Mouse (Mus musculus) limb, embryonic 15.5 days (tissue): ENCODE measurements around the gene Qrich2. TPM values are rescaled to one million over a fixed set of nuclear protein-coding genes. Genes with fewer than 3 reads are reported as not detected.
A peak's percentile ranks its signal among the peaks of the same experiment; 100 is the strongest.

Experiments
- ATAC-seq: fragments of 200-750 bp; cut with Nextera tagmentation; 2 replicates; pipeline ENCODE4 v1.8.0; 2017; ENCODE audit warnings: low read depth, moderate TSS enrichment; ENCODE audit not compliant: insufficient number of reproducible peaks, low FRiP score, low TSS enrichment
- H3K27ac ChIP-seq: fragments of 300-500 bp; sonication (generic); 2 replicates; pipeline ENCODE4 v1.5.1; 2015; ENCODE audit warnings: moderate library complexity, mild to moderate bottlenecking, inconsistent platforms
- H3K27me3 ChIP-seq: fragments of 300-500 bp; sonication (generic); 2 replicates; pipeline ENCODE4 v1.6.1; 2015; ENCODE audit warnings: inconsistent platforms
- H3K36me3 ChIP-seq: fragments of 300-500 bp; sonication (generic); 2 replicates; pipeline ENCODE4 v1.6.1; 2015; ENCODE audit warnings: inconsistent platforms
- H3K4me1 ChIP-seq: fragments of 300-500 bp; sonication (generic); 2 replicates; pipeline ENCODE4 v1.6.1; 2015; ENCODE audit warnings: inconsistent platforms
- H3K4me2 ChIP-seq: fragments of 300-500 bp; sonication (generic); 2 replicates; pipeline ENCODE4 v1.6.1; 2015; ENCODE audit warnings: mild to moderate bottlenecking, inconsistent platforms
- H3K4me3 ChIP-seq: fragments of 300-500 bp; sonication (generic); 2 replicates; pipeline ENCODE4 v1.5.1; 2015; ENCODE audit warnings: mild to moderate bottlenecking, inconsistent platforms
- H3K9ac ChIP-seq: fragments of 300-500 bp; sonication (generic); 2 replicates; pipeline ENCODE4 v1.6.1; 2015; ENCODE audit warnings: inconsistent platforms
- H3K9me3 ChIP-seq: fragments of 300-500 bp; sonication (generic); 2 replicates; pipeline ENCODE4 v1.6.1; 2016; ENCODE audit warnings: inconsistent platforms
- WGBS: fragments of 180-500 bp; shearing (Covaris S2); methylation state at CpG from one replicate; pipeline ENCODE4 v1.1.7; 2015; 5-methylcytosine and 5-hydroxymethylcytosine counted together
- polyA plus RNA-seq: library from polyadenylated mRNA; unstranded; fragments of >200 nt; fragmentation: Nextera tagmentation; extraction: Ambion mirVana; gene quantifications from 2 replicates; pipeline ENCODE4 v1.2.1, GENCODE M21; 2015

Gene Qrich2
- polyA plus RNA-seq, 1 experiment from 2014 or later: 0.15 TPM

DNA sequence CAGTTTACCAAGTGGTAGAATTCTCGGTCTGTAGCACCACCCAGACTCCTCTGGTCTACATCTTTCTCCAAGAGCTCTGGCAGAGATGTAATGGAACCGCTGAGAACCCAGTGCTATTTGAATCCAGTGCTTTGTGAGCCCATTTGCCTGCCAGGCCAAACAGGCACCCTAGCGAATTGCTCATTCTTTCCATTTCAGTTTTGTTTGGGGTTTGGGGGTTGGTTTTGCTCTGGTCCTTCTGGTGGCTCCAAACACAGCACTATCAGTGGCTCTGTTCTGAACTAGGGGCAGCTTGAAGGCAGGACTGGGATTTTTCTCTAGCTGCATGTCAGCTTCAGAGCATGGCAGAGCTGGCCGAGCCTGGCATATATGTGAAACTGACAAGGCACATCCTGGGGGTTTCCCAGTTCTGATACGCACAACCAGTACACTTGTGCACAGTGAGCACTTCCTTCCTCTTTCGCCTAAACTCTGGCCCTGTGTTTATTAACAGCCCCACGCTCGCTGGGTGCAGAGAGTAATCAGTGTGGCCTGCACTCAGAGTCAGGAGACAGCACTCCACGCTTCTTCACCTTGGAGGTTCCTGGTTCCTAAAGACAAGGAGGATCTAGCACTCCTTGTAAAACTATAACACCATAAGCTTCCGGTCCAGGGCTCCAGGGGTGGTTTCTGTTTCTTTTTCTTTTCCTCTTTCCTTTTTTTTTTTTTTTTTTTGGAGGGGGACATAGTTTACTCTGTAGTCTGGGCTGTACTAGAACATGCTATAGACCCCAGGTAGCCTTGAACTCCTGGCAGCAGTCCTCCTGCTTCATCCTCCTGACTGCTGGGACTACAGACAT, 42.0 kb downstream of the Qrich2 start:
- Histone ChIP-seq H3K4me1 (peaks cover under 1% of the 10 kb centered on the region; the same call in 1 of the 2 replicates), H3K4me2 (no peak overlapping the region), H3K27ac (no peak overlapping the region), H3K4me3 (no peak overlapping the region), H3K27me3 (no peaks in the 10 kb centered on the region), H3K9me3 (no peaks in the 10 kb centered on the region), H3K9ac (no peak overlapping the region), H3K36me3 (no peaks in the 10 kb centered on the region)
- WGBS: 73% methylated on average over 10 of the region's 10 CpGs
- ATAC-seq: no peak

DNA sequence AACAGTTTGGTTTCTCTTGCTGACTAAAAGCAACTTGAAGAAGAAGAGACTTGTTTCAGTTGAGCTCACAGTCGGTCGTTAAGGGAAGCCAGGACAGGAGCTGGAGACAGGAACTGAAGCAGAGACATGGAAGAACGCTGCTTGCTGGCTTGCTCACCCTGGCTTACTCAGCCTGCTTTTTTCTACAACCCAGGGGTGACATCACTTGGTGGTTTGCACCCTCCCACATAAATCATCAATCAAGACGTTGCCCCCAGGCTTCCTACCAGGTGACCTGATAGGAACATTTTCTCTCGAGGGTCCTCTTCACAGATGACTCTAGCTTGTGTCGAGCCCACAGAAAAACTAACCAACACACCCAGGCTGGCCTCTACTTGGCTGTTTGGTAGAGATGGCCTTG, 42.8 kb downstream of the Qrich2 start:
- no peak overlapping the region for H3K27ac ChIP-seq
- no peaks in the 10 kb centered on the region for H3K9me3 ChIP-seq
- ATAC-seq: no peak
- no peak overlapping the region for H3K4me3 ChIP-seq
- H3K27me3 ChIP-seq: no peaks in the 10 kb centered on the region
- H3K9ac ChIP-seq: no peak overlapping the region
- no peak overlapping the region for H3K4me2 ChIP-seq
- H3K36me3 ChIP-seq: no peaks in the 10 kb centered on the region
- peaks cover 8% of the 10 kb centered on the region for H3K4me1 ChIP-seq
- 76% methylated on average over 6 of the region's 6 CpGs for WGBS

- Histone ChIP-seq H3K27me3 (no peaks in the 10 kb centered on the region), H3K4me2 (no peak overlapping the region), H3K9me3 (no peaks in the 10 kb centered on the region), H3K36me3 (no peaks in the 10 kb centered on the region), H3K4me3 (no peak overlapping the region), H3K9ac (no peak overlapping the region), H3K4me1 (peaks cover 15% of the 10 kb centered on the region), H3K27ac (no peak overlapping the region)
- WGBS: 87% methylated on average over 2 of the region's 2 CpGs
- ATAC-seq: no peak
Observed at GRCm38 (mm10) chr11:116422562-116422961, 43.5 kb downstream of the Qrich2 start.

DNA sequence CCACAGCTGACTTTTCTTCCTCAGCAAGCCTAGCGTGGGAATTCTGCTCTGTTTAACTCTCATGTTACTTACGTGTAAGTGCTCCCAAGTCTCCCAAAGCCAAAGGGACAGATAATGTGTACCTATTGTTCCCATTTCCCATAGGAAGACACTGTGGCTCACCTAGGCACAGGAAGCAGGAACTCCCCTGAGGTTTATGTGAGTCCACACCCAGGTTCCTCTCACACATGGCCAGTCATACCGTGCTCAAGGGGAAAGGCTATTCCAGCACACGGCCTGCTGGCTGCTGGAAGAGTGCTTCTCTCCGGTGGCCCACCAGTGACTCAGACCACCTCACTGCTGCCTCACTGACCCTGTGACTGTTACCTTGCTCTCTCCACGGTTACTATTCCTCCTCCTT, 44.9 kb downstream of the Qrich2 start:
- ATAC-seq: no peak
- no peaks in the 10 kb centered on the region for H3K9me3 ChIP-seq
- H3K4me2 ChIP-seq: no peak overlapping the region
- peaks cover 21% of the 10 kb centered on the region for H3K4me1 ChIP-seq
- no peak overlapping the region for H3K9ac ChIP-seq
- H3K27ac ChIP-seq: no peak overlapping the region
- H3K27me3 ChIP-seq: no peaks in the 10 kb centered on the region
- 75% methylated on average over 6 of the region's 6 CpGs for WGBS
- H3K36me3 ChIP-seq: no peaks in the 10 kb centered on the region
- H3K4me3 ChIP-seq: no peak overlapping the region

- Histone ChIP-seq H3K4me1 (peaks cover 23% of the 10 kb centered on the region), H3K36me3 (no peaks in the 10 kb centered on the region), H3K4me3 (no peak overlapping the region), H3K27me3 (no peaks in the 10 kb centered on the region), H3K9me3 (no peaks in the 10 kb centered on the region), H3K4me2 (no peak overlapping the region), H3K27ac (peak overlapping the region; percentile 84), H3K9ac (no peak overlapping the region)
- ATAC-seq: no peak
- WGBS: 58% methylated on average over 6 of the region's 6 CpGs
Observed at GRCm38 (mm10) chr11:116418841-116419462, 47.1 kb downstream of the Qrich2 start.

GRCm38 (mm10) chr11:116418194-116418840, 47.7 kb downstream of the Qrich2 start:
- H3K27me3 ChIP-seq: no peaks in the 10 kb centered on the region
- WGBS: 14% methylated on average over 2 of the region's 2 CpGs
- no peaks in the 10 kb centered on the region for H3K36me3 ChIP-seq
- H3K4me1 ChIP-seq: peaks cover 26% of the 10 kb centered on the region
- H3K4me2 ChIP-seq: no peak overlapping the region
- no peak overlapping the region for H3K4me3 ChIP-seq
- H3K9me3 ChIP-seq: no peaks in the 10 kb centered on the region
- ATAC-seq: peak; percentile 56; the same call in 1 of the 2 replicates
- peak overlapping the region; percentile 84 for H3K27ac ChIP-seq
- no peak overlapping the region for H3K9ac ChIP-seq

GRCm38 (mm10) chr11:116417054-116417453, 49.0 kb downstream of the Qrich2 start:
- Histone ChIP-seq H3K4me2 (no peak overlapping the region), H3K36me3 (no peaks in the 10 kb centered on the region), H3K4me1 (peaks cover 36% of the 10 kb centered on the region), H3K9me3 (no peaks in the 10 kb centered on the region), H3K4me3 (no peak overlapping the region), H3K9ac (no peak overlapping the region), H3K27ac (no peak overlapping the region), H3K27me3 (no peaks in the 10 kb centered on the region)
- WGBS: 91% methylated on average over 5 of the region's 5 CpGs
- ATAC-seq: no peak

DNA sequence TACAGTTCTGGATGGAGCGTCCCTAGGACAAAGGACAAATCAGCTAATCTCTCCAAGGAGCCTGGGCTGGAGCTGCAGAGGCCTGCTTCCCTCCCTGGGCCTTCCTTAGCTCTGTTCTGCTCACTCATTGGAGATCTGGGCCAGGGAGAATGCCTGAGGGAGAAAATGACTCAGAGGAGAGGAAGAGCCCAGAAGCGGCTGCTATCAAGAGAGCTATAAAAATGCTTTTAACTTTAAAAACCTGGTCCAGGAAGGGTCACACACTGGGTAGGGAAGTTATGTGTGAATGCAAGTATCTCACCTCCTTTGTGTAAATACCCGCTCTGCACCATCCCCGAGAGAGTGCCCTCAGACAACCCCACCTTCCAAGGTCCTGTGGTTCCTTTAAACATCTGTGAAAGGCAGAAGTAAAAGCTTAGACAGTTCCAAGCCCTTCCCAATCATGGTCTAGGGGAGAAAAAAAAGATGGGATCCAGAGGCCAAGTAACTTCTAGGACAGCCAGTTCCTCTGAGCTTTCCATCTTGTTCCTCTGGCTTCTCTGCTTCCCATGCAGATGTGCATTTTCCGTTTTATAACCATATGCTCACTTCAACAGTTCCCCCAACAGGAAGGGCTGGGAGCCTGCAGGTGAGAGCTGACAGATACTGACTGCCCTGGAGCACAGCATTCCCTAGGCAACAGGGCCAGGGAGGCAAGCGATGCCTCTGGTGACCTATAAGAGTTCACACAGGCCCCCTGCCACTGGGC, 49.7 kb downstream of the Qrich2 start:
- Histone ChIP-seq H3K27me3 (no peaks in the 10 kb centered on the region), H3K4me3 (no peak overlapping the region), H3K9me3 (no peaks in the 10 kb centered on the region), H3K4me2 (no peak overlapping the region), H3K9ac (no peak overlapping the region), H3K27ac (peak overlapping the region; percentile 44), H3K36me3 (no peaks in the 10 kb centered on the region), H3K4me1 (peaks cover 42% of the 10 kb centered on the region)
- no peak for ATAC-seq
- WGBS: 42% methylated on average over 6 of the region's 6 CpGs

- peak overlapping the region; percentile 74 for H3K4me3 ChIP-seq
Observed at GRCm38 (mm10) chr11:116413631-116414022, 52.4 kb downstream of the Qrich2 start.

DNA sequence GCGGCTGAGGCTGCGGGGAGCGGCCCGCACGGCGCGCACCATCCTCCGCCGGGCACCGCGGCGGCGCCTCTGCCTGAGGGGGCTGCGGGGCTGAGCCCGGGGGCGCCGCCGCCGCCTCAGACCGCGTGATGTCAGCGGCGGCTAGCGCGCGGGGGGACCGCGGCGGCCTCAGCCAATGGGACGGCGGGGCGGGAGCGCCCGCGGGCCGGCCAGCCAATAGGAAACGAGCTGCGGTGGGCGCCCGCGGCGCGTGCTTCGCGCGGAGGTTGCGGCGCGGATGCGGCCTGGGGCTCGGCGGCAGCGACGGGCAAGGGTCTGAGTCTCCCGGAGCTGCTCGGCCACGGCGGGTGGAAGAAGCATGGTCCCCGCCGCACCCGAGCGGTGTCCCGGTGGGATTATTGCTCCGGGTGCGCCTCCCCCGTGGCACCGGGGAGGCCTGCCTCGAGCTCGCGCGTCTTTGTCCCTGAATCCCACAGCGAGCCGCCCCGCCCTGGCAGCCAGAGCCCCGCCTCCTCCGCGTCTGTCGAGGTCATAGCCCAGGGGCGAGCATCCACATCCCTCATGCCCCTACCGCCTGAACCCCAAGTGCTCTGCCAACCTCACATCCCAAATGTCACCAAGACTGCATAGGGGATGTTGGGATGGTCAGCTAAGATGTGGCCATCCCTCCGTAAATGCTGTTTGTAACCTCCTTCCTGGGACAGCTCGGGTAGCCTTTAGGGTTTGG, 53.0 kb downstream of the Qrich2 start, which contains the start of gene Rnf157:
TSS of gene Rnf157 (minus strand) at position 129 of the 727 bp plus-strand sequence.
- peak within 1 kb of the TSS; percentile 97 for H3K4me2 ChIP-seq
- no peaks in the 10 kb centered on the region for H3K27me3 ChIP-seq
- peak; percentile 92 for ATAC-seq
- 3% methylated on average over 75 of the region's 82 CpGs for WGBS
- no peaks in the 10 kb centered on the region for H3K36me3 ChIP-seq
- H3K9me3 ChIP-seq: no peaks in the 10 kb centered on the region
- H3K4me3 ChIP-seq: peak within 1 kb of the TSS; percentile 74
- peaks cover 32% of the 10 kb centered on the region for H3K4me1 ChIP-seq
- peak within 1 kb of the TSS; percentile 76 for H3K9ac ChIP-seq
- H3K27ac ChIP-seq: peak within 1 kb of the TSS; percentile 71

More at GRCm38 (mm10) chr11:116413631-116414022, 52.4 kb downstream of the Qrich2 start:
- no peaks in the 10 kb centered on the region for H3K27me3 ChIP-seq
- no peak overlapping the region for H3K27ac ChIP-seq
- no peak for ATAC-seq
- no peaks in the 10 kb centered on the region for H3K9me3 ChIP-seq
- H3K4me2 ChIP-seq: peak overlapping the region; percentile 97
- no peak overlapping the region for H3K9ac ChIP-seq
- H3K4me1 ChIP-seq: peaks cover 38% of the 10 kb centered on the region
- WGBS: 69% methylated on average over 4 of the region's 4 CpGs
- no peaks in the 10 kb centered on the region for H3K36me3 ChIP-seq
